Mouse (Mus musculus) layer of hippocampus, postnatal 36 days (tissue): Measurements from ENCODE around the gene Kcnmb2. TPM values are rescaled to one million over a fixed set of nuclear protein-coding genes. Genes with fewer than 3 reads are reported as not detected.
A peak's percentile ranks its signal among the peaks of the same experiment; 100 is the strongest.

ENCODE experiments used
- DNase-seq, 2 experiments: peaks; one replicate each; pipeline ENCODE4 v3.0.0; 2022
- total RNA-seq, 2 experiments: library from RNA; stranded (reverse); gene quantifications; 2 replicates each; pipeline ENCODE4 v1.2.3; 2021

Gene Kcnmb2
- total RNA-seq, 2 experiments from 2014 or later: 8.1 to 9.5 TPM

GRCm38 (mm10) chr3:32147739-32148138 lies 245.4 kb downstream of the Kcnmb2 start:
- peak in 1 of 2 experiments; percentile 5 for DNase-seq

- DNase-seq: no peak
Measured at GRCm38 (mm10) chr3:32149851-32150570, 247.7 kb downstream of the Kcnmb2 start.

GRCm38 (mm10) chr3:32180519-32180918 lies 278.2 kb downstream of the Kcnmb2 start:
- DNase-seq: no peak

DNA sequence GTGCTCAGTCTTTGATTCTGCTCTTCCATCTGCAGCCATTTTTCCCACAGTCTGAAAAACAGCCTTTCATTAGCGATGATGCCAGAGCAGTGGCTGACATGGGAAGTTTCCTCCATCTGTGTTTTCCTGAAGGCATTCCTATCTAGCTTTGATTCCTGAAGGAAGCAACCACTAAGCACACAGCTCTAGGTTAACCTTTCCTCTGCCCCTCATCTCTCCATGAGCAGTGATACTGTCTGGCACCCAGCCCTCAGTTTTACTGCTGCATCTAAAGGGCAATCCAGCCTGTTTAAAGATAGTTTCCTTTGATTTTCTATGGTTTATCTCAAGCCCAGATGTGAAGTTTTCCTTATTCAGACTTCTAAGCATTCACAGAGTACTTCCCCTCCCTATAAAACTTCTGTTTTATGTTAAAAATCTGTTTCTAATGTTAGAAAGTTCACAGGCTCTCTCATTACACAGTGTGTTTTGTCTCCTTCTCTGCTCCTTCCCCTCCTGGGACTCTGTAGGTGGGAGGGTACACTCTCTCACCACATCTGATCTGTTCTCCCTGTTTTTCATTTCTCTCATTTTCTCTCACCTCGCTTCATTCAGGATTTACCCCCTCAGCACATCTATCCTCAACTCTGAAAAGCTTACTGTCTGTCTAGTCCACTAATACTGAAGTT lies 283.7 kb downstream of the Kcnmb2 start:
- DNase-seq: no peak

DNA sequence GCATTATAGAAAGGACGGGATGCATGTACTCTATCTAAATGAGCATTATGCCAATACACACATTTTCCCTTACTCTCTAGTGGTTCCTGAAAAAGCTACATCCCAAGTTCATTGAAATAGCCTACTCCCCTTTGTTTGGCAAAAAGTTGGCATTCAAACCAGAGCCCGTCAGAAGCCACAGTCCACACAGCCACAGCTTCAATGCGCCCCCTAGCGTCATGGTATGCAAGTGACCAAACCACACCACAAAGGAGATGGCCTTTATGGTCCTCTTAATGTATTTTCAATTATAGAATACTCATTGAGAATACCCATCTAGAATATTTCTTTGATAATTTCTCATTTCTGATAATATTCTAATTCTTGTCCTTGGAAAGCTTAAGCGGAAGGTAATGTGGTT lies 286.2 kb downstream of the Kcnmb2 start:
- DNase-seq: peak; percentile 23 to 32

- no peak for DNase-seq
Measured at GRCm38 (mm10) chr3:32188955-32189354, 286.6 kb downstream of the Kcnmb2 start.

DNA sequence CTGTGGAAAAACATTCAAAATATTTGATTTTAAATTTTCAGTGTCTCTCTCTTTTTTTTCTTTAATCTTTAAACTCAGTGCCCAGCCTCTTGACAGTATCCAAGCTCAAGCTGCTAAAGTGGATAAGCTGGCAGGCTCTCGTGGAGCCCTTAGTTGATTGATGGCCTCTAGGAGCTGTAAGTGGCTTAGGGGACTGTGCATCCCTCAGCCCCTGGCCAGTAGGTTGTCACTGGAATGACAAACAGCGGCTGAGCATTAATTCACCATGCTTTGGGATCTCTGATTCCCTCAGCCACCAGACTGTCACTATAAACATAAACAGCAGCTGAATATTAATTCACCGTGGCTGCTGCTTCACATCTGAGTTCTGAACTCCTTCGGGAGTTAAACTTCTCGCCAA lies 287.6 kb downstream of the Kcnmb2 start:
- no peak for DNase-seq

DNA sequence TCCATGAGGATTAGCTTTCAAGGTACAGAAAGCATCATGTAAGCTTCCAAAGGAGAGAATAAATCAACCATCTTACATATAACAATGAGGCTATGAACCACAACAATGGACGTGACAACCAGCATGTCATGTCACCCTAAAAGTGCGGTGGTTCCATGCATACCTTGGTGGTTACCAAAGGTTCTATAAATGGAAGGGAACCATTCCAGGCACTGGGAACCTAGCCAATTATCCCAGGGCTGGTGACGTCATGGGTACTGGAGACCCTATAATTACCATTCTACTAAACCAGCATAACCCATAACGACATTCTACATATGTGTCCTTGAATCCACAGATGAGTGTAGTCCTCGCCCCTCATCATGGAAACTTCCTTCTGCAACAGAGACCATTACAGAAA lies 291.7 kb downstream of the Kcnmb2 start:
- no peak for DNase-seq

GRCm38 (mm10) chr3:32226755-32227154 lies 324.4 kb downstream of the Kcnmb2 start:
- no peak for DNase-seq

GRCm38 (mm10) chr3:32236766-32237165 lies 334.5 kb downstream of the Kcnmb2 start:
- DNase-seq: peak; percentile 6 to 20
